Mouse (Mus musculus) brain, adult 2 months (tissue): ENCODE measurements around the gene Papss2.
"Not testable (repeated sequence)": the region's sequence is repeated elsewhere in the genome, so short reads cannot be mapped to it uniquely, and the experiment has no call there.

Experiments
- DNase-seq: peaks from one replicate; pipeline ENCODE4 v3.0.0; 2011; ENCODE audit warnings: low read depth, low spot score

The Papss2 gene

DNA sequence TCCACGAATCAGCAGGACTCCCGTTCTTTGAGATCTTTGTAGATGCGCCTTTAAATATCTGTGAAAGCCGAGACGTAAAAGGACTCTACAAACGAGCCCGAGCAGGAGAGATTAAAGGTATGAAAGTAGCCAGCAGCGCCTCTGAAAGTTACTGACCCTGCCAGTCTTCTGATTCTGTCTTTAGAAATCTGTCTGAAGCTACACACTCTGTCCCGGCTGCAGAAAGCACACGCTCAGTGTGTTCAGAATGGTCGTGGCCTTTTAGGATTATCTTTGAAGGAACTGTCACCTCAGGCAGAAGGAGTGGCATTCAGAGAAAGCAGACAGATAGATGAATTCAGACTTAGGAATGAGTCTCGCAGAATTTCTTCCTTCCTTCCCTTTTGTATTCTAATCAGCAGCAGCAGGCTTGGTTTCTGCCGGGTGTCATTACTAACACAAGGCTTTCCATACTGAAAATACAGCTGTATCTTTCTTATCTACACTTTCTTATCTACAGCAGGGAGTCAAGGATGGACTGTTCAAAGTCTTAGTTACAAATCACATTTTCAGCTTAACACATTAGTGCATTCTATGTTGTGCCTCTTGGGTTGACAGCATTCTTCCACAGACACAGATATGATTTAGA lies 42.8 kb downstream of the Papss2 start:
- peak; percentile 9 for DNase-seq

DNA sequence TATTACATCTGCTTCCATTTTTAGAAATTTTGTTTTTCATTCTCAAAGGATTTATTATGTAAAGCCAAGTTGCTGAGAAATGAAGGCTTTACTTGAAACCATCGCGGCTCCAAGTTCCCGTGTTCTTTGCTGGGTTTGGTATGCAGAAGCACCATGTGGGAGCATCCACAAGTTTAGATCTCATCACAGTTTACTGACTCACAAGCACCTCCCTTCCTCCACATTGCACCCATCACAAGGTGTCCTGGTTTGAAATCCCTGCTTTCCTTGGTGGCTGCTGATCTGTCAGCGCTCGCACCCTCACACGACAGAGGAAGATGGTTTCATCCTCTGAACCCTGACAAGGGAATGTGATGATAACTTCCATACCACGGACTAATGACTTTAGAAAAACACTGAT lies 45.9 kb downstream of the Papss2 start:
- peak; percentile 67 for DNase-seq

DNA sequence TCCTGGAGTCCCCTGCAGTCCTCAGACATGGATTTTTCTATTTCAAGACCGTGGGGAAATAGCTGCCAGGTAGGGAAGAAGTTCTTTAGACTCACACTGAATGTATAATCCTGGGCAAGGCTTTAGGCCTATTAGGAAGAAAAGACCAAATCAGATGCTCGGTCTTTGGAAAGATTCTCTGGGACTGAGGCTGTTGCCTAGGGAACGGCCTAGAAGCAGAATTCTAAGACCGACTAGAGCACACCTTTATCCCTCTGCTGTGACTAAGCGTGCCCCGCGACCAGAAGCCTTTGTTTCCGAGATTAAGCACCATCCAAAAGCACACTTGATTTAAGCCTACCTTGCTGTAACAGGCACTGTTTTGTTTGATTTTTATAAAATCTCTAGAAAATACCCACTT lies 46.4 kb downstream of the Papss2 start:
- DNase-seq = peak; percentile 43

DNA sequence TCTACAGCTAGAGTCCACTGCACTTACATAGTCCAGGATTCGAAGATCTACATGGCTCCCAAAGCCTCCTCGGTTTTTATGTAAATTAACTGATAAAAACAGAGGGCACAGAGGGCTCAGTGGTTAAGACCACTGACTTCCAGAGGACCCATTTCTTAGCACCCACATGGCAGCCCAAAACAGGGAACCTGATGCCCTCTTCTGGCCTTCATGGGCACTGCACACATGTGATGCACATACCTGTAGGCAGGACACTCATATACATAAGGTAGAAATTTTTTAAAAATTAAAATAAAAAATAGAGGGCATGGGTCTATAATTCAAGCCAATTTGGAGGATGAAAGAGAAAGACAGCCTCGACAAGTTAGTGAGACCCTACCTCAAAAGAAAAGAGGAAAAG lies 48.1 kb downstream of the Papss2 start:
- DNase-seq = no peak

DNA sequence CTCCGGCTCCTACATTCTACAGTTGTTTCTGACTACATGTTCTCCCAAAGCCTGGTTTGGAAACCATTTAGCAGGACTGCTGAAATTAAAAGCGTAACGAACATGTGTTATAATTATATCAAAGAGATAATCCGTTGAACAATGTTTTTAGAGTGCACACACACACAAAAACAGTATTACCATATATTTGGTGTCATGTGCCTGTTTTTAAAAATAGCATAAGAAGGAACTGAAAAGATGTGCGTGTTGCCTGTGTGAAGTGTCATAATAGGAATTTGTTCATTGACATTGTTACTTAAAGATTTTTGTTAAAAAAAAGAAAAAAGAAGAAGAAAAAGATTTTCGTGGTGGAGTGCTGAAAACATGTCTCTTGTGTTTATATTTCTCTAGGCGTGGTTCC lies 50.3 kb downstream of the Papss2 start:
- no peak for DNase-seq

DNA sequence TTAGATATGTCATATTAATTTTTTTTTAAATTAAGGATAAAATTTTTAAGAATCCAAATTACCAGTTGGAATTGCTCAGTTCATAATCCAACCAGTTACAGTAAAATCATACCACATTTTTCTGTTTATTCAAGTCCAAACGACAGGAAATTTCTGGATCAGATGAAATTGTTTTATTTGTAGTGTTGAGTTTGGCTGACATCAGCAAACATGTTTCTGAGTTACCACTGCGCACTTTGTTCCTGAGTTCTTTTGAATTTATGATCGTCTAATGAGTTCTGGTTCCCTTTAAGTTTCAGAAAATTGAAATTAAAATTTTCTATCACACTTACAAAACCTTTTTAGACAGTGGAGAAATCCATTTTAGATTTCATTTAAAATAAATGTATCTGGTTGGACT lies 50.8 kb downstream of the Papss2 start:
- no peak for DNase-seq

DNA sequence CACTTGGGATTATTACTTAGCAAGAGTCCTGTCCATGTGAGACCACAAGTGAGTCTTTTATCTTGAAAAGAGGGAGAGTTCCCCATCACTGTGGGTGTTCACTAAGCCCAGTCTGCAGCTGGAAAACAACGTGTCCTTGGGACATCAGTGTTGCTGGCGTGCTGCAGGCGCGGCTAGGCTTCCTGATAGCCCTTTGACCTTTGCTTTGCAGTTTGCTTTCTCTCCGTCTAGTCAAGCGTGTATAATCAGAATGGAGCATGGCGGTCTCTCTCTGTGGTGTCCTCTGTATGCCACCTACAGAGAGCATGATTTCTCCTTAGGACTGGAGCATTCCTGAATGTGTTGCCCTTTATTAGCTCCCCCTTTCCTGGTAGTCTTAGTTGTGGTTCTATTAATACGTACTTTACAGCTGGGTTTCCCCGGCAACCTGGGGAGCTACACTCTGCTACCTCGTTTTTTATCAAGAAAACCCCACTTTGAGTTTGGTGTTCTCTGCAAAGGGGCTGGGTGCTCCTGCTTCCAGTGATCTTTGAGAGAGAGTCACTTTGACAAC lies 52.5 kb downstream of the Papss2 start:
- peak; percentile 38 for DNase-seq

DNA sequence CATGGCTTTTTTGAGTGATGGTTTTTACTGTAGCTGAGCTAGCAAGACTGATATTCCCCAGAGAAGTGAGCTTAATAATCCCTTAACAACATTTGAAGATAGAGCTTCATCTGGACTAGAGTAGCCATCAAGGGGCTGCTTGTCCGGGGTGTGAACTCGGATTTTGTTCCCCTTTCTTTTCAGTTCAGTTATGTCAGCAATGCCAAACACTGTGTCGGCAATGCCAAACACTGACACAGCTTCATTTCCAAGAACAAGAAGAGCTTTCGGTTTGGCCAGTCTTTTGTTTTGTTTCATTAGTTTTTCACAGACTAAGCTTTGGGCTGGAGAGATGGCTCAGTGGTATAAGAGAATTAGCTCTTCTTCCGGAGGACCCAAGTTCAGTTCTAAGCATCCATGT lies 55.5 kb downstream of the Papss2 start:
- no peak for DNase-seq

DNA sequence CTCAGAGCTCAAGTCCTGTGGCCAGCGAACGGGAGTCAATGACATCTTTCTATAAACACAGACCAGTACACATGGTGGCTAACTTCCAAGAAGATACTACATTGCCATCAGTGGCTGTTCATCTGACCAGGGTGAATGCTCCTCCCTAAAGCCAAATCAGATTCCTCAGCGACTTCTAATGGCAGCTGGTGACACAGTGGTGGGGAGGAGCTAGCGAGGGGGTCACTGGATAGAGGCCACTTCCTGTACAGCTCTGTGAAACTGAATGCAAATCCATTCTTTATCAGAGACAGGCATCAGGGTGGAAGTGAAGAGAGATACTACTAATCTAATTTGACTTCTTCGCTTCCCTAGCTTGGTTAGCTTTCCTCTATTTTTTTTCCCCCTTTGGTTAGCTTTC lies 57.5 kb downstream of the Papss2 start:
- no peak for DNase-seq

DNA sequence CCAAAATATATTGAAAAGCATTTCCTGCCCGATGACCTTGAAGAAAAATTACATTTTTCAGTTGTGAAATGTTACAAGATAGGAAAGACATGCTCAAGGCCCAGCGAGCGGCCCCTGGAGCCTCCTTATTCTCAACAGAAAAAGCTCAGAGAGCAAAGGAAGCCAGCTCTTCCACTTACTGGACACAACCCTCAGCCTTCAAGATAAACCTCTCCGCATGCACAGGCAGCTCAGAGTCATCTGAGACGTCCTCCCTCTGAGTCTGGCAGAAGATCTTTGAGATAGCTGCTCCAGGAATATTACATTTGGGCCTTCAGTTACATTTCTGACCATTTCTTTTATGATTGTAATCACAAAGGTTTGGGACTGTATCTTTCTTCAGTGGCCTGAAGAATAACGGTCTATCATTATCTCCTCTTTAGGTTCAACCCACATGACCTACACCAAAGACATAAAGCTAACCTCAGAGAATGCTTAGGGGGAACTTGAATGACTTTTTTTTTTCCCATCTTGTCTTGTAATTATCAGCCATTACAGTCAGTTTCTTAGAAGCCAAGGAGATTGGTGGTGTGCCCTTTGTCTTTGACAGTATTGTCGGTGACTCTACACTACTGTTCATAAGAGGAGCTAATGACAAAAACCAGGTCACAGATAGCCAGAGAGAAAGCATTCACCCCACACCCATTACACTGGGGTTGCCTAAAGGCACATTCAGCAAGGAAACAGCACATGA lies 58.2 kb downstream of the Papss2 start:
- DNase-seq = no peak

DNA sequence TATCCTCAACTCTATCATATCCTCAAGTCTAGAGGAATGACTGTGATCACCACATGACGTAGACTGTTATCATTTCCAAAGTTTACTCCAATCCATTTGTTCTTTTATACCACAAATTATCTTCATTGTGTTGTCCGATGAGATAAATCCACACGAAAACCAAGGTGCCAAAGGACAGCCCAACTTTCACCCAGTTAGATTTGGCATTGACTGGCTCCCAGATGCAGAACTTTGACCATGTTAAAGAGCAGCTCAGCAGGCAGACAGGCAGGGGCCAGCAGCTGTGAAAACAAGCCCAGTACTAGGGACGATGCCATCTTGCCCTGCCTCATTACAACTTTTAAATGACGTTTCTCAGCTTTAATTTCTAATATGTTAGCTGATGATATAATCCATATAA lies 63.8 kb downstream of the Papss2 start:
- DNase-seq = no peak

DNA sequence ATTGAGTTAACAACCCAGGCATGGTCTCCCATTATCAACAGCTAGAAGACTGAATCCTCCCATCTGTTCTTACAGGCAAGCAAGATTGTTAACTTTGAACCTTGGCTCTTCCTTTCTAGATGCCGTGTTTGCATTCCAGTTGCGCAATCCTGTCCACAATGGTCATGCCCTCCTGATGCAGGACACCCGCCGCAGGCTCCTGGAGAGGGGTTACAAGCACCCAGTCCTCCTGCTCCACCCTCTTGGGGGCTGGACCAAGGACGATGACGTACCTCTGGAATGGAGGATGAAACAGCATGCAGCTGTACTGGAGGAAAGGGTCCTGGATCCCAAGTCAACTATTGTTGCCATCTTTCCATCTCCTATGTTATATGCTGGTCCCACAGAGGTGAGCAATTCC lies 67.3 kb downstream of the Papss2 start:
- DNase-seq = no peak

DNA sequence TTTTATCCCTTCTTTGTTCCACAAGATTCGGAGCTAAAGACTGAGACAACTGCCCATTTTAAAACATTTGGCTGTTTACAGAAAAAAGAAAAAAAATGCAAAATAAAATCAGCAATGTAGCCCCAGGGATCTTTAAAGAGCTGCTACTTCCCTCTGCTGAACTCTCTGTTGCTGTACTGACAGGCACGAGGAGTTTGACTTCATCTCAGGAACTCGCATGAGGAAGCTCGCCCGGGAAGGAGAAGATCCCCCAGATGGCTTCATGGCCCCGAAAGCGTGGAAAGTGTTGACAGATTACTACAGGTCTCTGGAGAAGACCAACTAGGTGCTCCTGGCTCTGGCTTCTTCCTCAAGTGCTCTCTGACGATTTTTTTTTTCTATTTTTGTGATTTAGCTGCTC lies 69.7 kb downstream of the Papss2 start:
- peak; percentile 17 for DNase-seq

DNA sequence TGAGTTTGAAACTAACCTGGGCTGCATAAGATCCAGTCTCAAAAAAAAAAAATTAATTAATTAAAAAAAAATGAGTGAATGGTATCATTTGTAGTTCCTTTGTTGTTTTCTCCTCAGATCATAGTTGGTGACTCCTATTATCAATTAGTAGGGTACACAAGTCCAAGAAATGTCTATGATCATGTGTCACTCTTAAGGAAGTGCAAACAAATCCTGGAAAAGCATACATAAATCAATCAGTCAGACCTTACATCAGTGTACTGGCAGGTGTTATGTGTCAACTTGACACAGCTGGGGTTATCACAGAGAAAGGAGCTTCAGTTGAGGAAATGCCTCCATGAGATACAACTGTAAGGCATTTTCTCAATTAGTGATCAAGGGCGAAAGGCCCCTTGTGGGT lies 72.2 kb downstream of the Papss2 start:
- DNase-seq = not testable (repeated sequence)

DNA sequence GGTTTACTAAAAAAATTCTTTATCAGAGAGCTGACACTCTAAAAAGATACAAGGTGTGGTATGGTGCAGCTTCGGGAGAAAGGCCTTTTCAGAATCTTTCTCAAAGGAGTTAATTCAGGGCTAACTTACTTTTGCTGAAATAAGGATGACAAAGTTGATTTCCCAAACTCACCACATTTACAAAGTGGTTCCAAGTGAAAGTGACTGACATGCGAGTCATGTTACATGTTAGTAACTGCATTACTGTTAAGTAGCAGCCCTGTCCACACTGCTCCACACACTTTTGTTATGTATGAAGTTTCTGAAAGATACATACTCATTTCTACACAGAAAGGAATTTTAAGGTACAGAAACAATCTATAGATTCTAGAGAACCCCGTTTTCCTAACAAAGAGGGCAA lies 80.2 kb downstream of the Papss2 start:
- DNase-seq = no peak

DNA sequence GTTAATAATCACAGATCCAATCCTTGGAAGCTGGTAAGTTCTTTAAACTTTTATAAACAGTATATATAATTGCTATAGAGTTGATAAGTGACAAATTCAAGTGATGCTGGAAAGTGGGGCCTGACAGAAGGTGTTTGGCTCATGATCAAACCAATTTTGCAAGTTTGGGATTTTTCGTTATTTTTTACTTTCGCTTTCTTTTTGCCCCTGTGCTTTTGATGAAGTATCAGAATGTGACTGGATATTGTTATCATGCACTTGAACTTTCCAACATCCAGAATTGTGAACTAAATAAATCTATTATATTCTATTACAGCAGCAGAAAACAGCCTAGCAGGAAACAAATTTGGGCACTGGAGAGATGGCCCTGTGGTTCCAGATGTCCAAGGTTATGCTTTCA lies 85.3 kb downstream of the Papss2 start:
- no peak for DNase-seq

DNA sequence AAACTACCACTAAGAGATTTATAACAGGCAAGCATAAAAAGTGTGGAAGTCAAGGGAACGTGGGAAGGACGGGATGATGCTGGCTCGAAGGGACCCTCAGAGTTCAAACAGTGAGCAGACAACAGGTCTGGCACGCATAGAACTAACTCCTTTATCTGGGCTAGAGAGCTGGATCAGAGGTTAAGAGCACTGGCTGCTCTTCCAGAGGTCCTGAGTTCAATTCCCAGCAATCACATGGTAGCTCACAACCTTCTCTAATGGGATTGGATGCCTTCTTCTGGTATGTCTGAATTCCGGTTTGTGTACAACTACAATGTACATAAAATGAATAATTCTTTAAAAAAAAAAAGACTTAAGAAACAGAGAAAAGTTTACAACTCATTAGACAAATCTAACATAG lies 87.5 kb downstream of the Papss2 start:
- DNase-seq = no peak

DNA sequence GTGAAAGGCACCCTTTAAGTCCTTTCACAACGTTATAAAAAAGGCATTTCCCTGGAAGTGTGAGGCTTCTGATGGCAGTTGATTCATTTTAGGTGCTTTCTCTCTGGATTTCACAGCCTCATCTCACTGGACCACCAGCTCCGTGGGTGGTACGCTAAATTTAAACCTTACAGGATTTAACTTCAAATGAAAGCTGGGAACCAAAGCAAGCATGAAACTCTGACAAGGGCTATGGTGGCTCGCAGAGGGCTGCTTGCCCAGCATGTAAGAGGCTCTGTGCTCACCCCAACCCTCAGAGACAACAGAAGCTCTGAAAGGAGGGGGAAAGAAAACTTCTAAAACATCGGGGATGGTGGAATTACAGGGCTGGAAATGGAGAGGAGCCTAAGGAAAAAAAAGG lies 92.1 kb downstream of the Papss2 start:
- DNase-seq = peak; percentile 66

DNA sequence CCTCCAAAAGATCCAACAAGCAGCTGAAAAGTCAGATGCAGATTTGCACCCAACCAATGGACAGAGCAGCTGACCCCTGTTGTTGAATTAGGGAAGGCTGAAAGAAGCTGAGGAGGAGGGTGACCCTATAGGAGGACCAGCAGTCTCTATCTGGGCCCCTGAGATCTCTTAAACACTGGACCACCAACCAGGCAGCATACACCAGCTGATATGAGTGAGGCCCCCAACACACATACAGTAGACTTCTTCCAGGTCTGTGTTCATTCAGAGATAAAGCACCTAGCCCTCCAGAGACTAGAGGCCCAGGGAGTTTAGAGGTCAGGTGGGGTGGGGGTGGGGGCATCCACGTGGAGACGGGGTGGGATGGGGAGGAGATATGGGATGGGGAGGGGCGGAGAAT lies 92.6 kb downstream of the Papss2 start:
- DNase-seq = not testable (repeated sequence)

DNA sequence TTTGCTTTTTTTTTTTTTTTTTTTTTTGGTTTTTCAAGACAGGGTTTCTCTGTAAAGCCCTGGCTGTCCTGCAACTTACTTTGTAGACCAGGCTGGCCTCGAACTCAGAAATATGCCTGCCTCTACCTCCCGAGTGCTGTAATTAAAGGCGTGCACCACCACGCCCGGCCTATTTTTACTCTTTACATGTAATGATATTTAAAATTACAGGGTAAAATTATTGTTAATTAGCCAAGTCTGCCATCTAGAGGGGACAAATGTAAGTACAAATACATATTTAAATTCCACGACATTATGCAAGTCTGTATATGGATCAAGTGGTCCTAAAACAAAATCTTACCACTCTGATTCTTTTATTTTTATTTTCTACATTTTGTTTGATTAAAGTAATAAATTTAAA lies 94.1 kb downstream of the Papss2 start:
- DNase-seq = peak; percentile 41

DNA sequence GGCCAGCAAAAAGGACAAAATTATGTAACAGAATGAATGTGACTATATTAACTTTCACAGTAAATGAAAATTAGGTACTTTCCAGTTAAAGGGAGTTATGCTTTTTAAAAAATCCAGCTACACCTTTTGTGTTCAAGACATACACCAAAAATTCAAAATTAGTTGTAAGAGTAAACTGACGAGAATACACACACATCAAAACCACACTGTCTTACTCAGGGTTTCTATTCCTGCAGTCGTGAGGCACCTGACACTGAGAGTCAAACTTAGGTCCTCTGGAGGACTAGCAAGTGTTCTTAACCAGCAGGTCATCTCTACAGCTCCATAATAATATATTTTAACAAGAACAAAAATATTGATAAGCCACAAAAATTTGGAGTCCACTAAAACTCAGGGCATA lies 101.1 kb downstream of the Papss2 start:
- no peak for DNase-seq

DNA sequence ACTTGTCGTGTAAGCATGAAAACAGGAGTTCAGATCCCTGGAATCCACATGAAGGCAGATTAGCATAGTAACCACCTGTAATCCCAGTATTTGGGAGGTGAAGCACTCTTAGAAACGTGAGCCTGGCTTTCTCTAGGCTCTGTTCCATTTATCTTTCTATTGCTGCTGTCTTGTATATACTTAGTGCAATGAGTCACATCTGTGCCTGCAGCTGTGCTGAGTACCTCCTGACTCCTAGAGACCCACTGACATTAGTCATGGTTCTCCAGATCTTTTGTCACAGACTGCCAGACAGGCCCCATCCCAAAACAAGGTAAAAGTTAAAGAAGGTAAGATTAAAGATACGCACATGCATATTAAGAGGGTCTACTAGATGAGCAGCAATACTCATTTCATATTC lies 106.6 kb downstream of the Papss2 start:
- DNase-seq = peak; percentile 58

DNA sequence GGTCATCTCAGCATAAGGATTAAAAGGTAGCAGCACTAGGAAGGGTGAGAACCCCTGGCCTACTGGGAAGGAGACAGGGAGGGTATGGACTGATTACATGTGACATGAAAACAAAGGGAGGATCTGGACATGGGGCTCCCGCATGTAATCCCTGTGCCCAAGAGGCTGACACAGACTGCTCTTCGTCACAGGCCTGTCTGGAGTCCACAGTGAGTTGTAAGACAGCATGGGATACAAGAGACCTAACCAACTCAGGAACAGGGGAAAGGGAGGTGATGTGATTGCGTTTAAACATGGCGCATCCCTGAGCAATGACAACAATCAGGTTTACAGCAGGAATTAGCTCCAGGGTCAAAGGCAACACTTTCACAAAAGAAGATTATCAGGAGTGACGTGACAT lies 113.4 kb downstream of the Papss2 start:
- no peak for DNase-seq
